Mouse (Mus musculus) G1E (cell line): ENCODE data around the gene Golga2. TPM values are rescaled to one million over a fixed set of nuclear protein-coding genes. Genes with fewer than 3 reads are reported as not detected.

Source experiments
- ATAC-seq: 2 replicates; pipeline ENCODE4 v1.8.0; 2016; ENCODE audit warnings: mild to moderate bottlenecking; ENCODE audit not compliant: insufficient number of reproducible peaks, poor library complexity, low FRiP score, severe bottlenecking; ENCODE audit errors: extremely low read depth
- DNase-seq: peaks from one replicate; pipeline ENCODE4 v3.0.0; 2012; ENCODE audit warnings: low spot score
- H3K27me3 ChIP-seq: 2 replicates; pipeline ENCODE4 v1.6.1; 2012; ENCODE audit warnings: mild to moderate bottlenecking, low read length, inconsistent platforms; ENCODE audit not compliant: insufficient read depth
- H3K36me3 ChIP-seq: replicated peaks from 2 replicates; pipeline ENCODE3; 2012; ENCODE audit warnings: mild to moderate bottlenecking, inconsistent platforms
- H3K4me1 ChIP-seq: 2 replicates; pipeline ENCODE4 v1.6.1; 2012; ENCODE audit warnings: low read depth, low read length, inconsistent platforms, mixed read lengths; ENCODE audit not compliant: insufficient read depth
- H3K4me3 ChIP-seq: 2 replicates; pipeline ENCODE4 v1.5.1; 2012; ENCODE audit warnings: low read depth, mild to moderate bottlenecking, inconsistent platforms, low read length, moderate library complexity, mixed read lengths
- H3K9me3 ChIP-seq: replicated peaks from 2 replicates; pipeline ENCODE4 v1.6.1; 2012; ENCODE audit warnings: inconsistent platforms
- CTCF ChIP-seq: IDR thresholded peaks from 2 replicates; pipeline ENCODE4 v1.5.1; 2012; ENCODE audit warnings: low read depth, low read length, inconsistent platforms, mixed read lengths
- GATA1 ChIP-seq: IDR thresholded peaks from 2 replicates; pipeline ENCODE4 v1.6.1; 2012; ENCODE audit warnings: borderline replicate concordance, low read length, inconsistent platforms, mixed read lengths
- GATA2 ChIP-seq: IDR thresholded peaks from 2 replicates; pipeline ENCODE4 v1.6.1; 2012; ENCODE audit warnings: low read depth, low read length, inconsistent platforms, borderline replicate concordance
- POLR2AphosphoS5 ChIP-seq: IDR thresholded peaks from 2 replicates; pipeline ENCODE4 v1.6.1; 2012; ENCODE audit warnings: low read depth, low read length, inconsistent platforms; ENCODE audit not compliant: insufficient replicate concordance
- TAL1 ChIP-seq: conservative IDR thresholded peaks from 2 replicates; pipeline ENCODE4 v1.6.1; 2012; ENCODE audit warnings: low read depth, low read length, inconsistent platforms, mixed read lengths
- polyA plus RNA-seq: library from polyadenylated mRNA; stranded (reverse); fragments of >175 nt; gene quantifications from 2 replicates; pipeline ENCODE4 v1.2.3, GENCODE M21; 2012
- total RNA-seq, 2 experiments: library from RNA; stranded (forward) in 1 of 2; stranded (reverse) in 1 of 2; fragments of 200-1000 nt in 1 of 2; fragments of >200 nt in 1 of 2; fragmentation: Nextera tagmentation in 1 of 2; gene quantifications; 2 replicates each; pipeline ENCODE4 v1.2.3; 2014 to 2017

Gene Golga2
- total and polyA plus RNA-seq, 3 experiments: 24.3 to 35.6 (median 24.5) TPM

DNA sequence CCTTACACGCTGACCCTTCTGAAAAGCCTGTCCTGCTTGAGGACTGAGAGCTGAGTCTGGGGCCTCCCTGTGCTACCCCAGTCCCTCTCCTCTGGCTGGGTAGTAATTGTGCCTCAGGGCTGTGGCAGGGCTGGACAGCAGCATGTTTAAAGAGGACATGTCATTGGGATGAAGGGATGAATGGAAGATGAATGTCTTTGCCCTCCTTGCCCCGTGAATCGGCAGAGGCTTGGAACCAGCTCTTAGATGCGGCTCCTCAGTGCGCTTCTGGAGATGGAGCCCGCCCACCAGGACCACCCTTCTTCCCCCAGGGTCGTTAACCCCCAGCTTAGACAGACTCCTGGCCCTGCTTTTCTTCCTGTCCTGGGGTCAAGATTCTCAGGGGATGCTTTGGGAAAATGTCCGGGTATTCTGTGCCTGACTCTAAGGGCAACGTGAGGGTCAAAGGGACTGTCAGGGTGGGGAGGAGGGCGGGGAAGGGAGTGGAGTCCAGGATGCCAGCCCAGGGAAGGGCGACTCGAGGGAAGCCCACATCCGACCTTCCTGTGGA, 41.8 kb downstream of the Golga2 start:
- no peak for DNase-seq
- no peaks in the 10 kb centered on the region for H3K36me3 ChIP-seq
- no peak overlapping the region for H3K4me3 ChIP-seq
- ATAC-seq: no peak
- peaks cover 63% of the 10 kb centered on the region for H3K27me3 ChIP-seq
- no peak for TF ChIP-seq TAL1
- TF ChIP-seq CTCF: no peak
- H3K4me1 ChIP-seq: no peaks in the 10 kb centered on the region
- H3K9me3 ChIP-seq: no peaks in the 10 kb centered on the region

DNA sequence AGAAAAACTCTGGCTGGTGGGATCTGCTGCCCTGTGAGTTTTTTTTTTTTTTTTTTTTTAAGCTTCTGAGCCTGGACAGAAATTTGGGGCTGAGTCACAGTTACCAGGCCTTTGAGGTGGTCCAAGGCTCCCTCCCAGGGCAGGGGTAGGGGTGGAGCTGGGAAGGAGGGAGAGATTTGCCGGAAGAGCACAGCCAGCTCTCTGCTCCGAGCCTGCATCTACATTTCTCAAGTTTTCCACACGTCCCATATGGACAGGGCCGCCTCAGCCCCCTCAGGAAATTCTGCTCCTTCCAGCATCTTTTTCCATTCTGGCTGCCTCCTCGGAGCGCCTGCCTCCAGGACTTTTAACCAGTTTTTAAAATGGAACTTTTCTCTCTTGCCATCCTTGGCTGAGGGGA, 42.3 kb downstream of the Golga2 start:
- ATAC-seq (no peak), DNase-seq (no peak)
- H3K4me1 ChIP-seq: no peaks in the 10 kb centered on the region
- H3K9me3 ChIP-seq: no peaks in the 10 kb centered on the region
- H3K4me3 ChIP-seq: no peak overlapping the region
- no peaks in the 10 kb centered on the region for H3K36me3 ChIP-seq
- TF ChIP-seq TAL1: no peak
- no peak for TF ChIP-seq GATA2
- TF ChIP-seq POLR2AphosphoS5: no peak
- H3K27me3 ChIP-seq: peaks cover 66% of the 10 kb centered on the region

DNA sequence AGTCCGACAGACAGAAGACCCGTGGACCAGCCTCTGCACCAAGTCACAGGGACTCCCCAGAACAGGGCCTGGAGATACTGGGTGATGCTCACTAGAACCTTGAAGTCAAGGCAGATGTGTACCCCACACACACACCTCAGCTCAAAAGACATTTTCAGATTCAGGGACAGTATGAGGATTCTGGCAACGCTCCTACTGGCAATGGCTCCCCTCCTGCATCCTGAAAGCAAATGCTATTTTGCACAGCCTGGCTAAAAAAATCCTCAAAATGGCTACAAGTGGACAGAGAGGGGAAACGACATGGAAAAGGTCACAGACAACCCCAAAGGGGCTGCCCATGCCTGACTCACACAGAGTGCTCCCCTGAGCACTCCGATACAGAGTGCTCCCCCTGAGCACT, 45.0 kb downstream of the Golga2 start:
- peaks cover 76% of the 10 kb centered on the region for H3K27me3 ChIP-seq
- no peaks in the 10 kb centered on the region for H3K9me3 ChIP-seq
- no peak overlapping the region for H3K4me3 ChIP-seq
- ATAC-seq (no peak), DNase-seq (no peak)
- no peaks in the 10 kb centered on the region for H3K36me3 ChIP-seq
- no peaks in the 10 kb centered on the region for H3K4me1 ChIP-seq
- TF ChIP-seq POLR2AphosphoS5 (no peak), CTCF (no peak), TAL1 (no peak), GATA2 (no peak), GATA1 (no peak)

DNA sequence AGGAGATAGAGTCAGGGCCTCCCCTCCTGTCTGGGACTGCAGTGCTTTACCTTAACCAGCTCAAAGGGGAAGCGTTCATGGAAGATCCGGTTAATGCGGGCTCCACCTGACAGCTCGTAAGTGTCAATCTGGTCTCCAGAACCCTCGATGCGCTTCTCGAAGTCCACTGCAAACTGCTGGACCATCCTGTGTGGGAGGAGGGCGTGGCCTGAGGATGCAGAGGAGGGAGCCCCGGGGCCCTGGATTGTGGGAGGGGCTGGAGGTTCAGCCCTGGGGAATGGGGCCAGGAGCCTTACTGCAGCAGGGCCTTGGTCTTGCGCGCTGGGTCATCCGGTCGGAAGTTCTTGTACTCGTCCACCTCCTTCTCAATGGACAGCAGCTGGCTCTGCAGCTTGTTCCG, 48.7 kb downstream of the Golga2 start:
- DNase-seq (no peak), ATAC-seq (no peak)
- no peak for TF ChIP-seq TAL1
- TF ChIP-seq GATA1: no peak
- no peak for TF ChIP-seq CTCF
- TF ChIP-seq POLR2AphosphoS5: no peak
- no peak for TF ChIP-seq GATA2
- Histone ChIP-seq H3K9me3 (no peaks in the 10 kb centered on the region), H3K4me1 (no peaks in the 10 kb centered on the region), H3K36me3 (no peaks in the 10 kb centered on the region), H3K27me3 (peaks cover 58% of the 10 kb centered on the region), H3K4me3 (no peak overlapping the region)

DNA sequence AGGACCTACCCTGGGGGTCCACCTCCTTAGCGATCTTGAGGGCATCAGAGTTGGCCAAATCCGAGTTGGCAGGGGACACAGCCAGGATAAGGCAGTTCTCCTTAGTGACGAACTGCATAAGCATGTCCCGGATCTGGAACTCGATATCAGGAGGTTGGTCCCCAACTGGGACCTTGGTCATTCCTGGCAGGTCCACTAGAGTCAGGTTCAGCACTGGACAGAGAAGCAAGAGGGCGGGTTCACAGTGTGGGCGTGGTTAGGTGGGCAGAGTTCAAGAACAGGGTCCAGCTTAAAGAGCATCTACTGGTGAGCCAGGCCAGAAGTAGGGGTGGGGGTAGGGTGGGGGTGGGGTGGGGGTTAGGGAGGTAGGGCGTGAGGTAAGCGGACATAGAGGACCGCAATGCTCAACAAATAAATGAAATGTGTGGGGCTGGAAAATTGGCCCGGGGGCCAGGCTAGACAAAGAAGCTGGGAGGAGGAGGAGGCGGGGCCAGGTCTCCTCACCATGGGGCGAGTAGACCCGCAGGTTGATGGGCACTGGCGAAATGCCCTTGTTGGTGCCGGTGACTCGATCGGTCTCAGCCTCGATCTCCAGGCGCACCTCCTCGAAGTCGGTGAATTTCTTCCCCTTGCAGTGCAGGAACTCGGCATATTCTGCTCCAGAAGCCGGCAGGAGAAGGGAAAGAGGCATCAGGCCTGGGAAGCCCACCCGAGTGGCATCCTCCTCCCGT, 52.9 kb downstream of the Golga2 start:
- TF ChIP-seq GATA1: no peak
- TF ChIP-seq CTCF: no peak
- TF ChIP-seq POLR2AphosphoS5: no peak
- no peak for TF ChIP-seq GATA2
- peaks cover 61% of the 10 kb centered on the region for H3K27me3 ChIP-seq
- 0 out of 2 replicates have a peak, but pooled peaks cover 3% of the 10 kb centered on the region for H3K4me1 ChIP-seq
- no peak for DNase-seq
- no peaks in the 10 kb centered on the region for H3K36me3 ChIP-seq
- no peak for ATAC-seq
- no peaks in the 10 kb centered on the region for H3K9me3 ChIP-seq
- no peak overlapping the region for H3K4me3 ChIP-seq

DNA sequence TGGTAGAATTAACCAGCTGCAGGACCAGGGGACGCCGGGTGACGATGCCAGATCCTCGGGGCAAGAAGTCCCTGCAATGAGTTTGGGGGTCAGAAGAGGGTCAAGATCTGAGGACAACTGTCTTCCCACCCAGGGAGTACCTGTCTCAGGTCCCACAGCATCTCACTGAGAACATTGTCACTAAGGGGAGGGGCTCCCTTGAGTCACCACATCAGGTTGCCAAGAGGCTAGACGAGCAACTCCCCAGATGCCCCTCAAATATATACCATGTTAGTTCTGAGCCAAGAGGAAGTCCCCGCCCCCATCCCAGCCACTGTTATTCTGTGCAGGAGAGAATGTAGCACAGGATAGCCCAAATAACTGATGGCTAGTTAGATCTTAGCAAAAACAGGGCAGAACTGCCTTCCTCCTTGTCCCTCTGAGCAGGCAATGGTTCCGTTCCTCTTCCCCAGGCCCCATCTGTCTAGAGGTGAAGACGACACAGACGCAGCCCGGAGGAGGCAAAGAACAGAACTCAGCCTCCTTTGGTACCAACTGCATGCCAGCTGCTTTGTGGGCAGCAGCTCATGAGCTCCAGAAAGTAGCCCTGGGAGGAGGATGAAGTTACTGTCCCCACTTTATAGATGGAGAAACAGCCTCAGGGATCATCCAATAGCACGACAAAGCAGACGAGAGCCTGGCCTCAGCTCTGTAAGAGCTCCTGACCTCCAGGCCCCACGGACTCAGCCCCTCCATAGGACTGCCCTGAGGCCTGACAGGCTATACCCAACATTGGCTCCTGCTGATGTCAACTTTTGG, 53.9 kb downstream of the Golga2 start:
- no peaks in the 10 kb centered on the region for H3K9me3 ChIP-seq
- peaks cover 54% of the 10 kb centered on the region for H3K27me3 ChIP-seq
- TF ChIP-seq TAL1 (no peak), CTCF (no peak), GATA1 (no peak), POLR2AphosphoS5 (no peak), GATA2 (no peak)
- ATAC-seq (no peak), DNase-seq (no peak)
- H3K4me3 ChIP-seq: no peak overlapping the region
- 0 out of 2 replicates have a peak, but pooled peaks cover 3% of the 10 kb centered on the region for H3K4me1 ChIP-seq
- no peaks in the 10 kb centered on the region for H3K36me3 ChIP-seq
